Mouse (Mus musculus): Measurements from ENCODE around the gene Gm4498.
"Not testable (repeated sequence)": the region's sequence is repeated elsewhere in the genome, so short reads cannot be mapped to it uniquely, and the experiment has no call there.

Gm4498 gene

DNA sequence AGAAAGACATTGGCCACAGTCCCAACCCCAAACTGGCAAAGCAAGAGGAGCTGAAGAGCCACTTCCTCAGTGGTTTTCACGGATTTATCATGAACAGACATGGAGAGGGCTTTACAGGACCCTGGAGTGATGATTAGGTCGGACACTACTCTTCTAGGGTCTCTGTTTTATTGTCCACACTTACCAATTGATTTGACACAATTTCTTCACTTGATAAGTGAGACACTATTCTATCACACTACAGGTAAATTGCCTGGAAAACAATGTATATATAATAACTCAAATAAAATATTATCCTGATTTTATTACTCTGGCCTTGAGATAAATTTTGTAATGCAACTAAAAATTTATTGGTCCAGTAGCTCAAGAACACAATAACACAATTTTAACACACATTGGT is at the start of gene Gm4498:
Gm4498 (minus strand) TSS at position 101 of the 400 bp plus-strand sequence.
- not testable (repeated sequence) for DNase-seq

DNA sequence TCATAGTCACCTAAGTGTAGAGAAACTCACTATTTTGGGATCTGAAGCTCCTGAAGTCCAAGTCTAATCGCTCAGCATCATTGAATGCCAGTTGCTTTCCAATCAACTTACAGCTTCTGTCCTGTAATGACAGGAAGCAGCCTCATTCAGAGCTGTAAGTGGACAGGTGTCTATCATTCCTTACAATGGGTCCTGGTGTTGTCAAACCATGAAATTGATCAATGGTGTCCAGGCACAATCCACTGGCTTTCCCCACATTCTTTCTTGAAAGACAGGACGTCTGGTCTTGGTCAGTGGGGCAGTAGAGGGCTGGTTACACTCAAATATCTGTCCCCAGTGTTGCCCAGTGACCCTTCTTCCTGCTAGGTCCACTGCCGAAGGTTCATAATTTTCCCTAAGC is 29.1 kb upstream of the Gm4498 start, which contains the start of gene Gm5890:
Gm5890 (minus strand) TSS at position 101 of the 400 bp plus-strand sequence.
- DNase-seq, result not testable (repeated sequence)

DNA sequence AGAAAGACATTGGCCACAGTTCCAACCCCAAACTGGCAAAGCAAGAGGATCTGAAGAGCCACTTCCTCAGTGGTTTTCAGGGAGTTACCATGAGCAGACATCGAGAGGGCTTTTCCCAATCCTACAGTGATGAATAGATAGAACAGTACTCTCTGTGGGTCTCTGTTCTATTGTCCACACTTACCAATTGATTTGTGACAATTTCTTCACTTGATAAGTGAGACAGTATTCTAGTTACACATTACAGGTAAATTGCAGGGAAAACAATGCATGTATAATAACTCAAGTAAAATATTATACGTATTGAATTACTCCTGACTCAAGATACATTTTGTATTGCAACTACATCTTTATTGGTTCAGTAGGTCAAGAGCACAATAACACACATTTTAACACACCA is 28.1 kb downstream of the Gm4498 start, which contains the start of gene Gm6164:
Gm6164 (minus strand) TSS at position 101 of the 400 bp plus-strand sequence.
- not testable (repeated sequence) for DNase-seq

DNA sequence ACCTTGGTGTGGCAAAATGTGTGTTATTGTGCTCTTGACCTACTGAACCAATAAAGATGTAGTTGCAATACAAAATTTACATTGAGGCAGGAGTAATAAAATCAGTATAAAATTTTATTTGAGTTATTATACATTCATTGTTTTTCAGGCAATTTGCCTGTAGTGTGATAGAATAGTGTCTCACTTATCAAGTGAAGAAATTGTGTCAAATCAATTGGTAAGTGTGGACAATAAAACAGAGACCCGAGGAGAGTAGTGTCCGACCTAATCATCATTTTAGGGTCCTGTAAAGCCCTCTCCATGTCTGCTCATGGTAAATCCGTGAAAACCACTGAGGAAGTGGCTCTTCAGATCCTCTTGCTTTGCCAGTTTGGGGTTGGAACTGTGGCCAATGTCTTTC is 40.2 kb downstream of the Gm4498 start, which contains the start of gene Vmn1r95:
Vmn1r95 (plus strand) TSS at position 301 of the 400 bp plus-strand sequence.
- not testable (repeated sequence) for DNase-seq

All from cerebellum, adult 11-12 months (tissue).